Mouse (Mus musculus) liver, embryonic 15.5 days (tissue): ENCODE measurements around the gene Tmem165. TPM values are rescaled to one million over a fixed set of nuclear protein-coding genes. Genes with fewer than 3 reads are reported as not detected.

Source experiments
- ATAC-seq: fragments of 200-750 bp; cut with Nextera tagmentation; 2 replicates; pipeline ENCODE4 v1.8.0; 2017; ENCODE audit warnings: moderate number of reproducible peaks, mild to moderate bottlenecking, moderate library complexity; ENCODE audit not compliant: insufficient read depth
- H3K27ac ChIP-seq: fragments of 300-500 bp; sonication (generic); replicated peaks from 2 replicates; pipeline ENCODE4 v1.5.1; 2015; ENCODE audit warnings: mild to moderate bottlenecking, inconsistent platforms
- H3K27me3 ChIP-seq: fragments of 300-500 bp; sonication (generic); 2 replicates; pipeline ENCODE4 v1.6.1; 2015; ENCODE audit warnings: mild to moderate bottlenecking, inconsistent platforms
- H3K36me3 ChIP-seq: fragments of 300-500 bp; sonication (generic); replicated peaks from 2 replicates; pipeline ENCODE4 v1.6.1; 2015; ENCODE audit warnings: moderate library complexity, mild to moderate bottlenecking, inconsistent platforms
- H3K4me1 ChIP-seq: fragments of 300-500 bp; sonication (generic); replicated peaks from 2 replicates; pipeline ENCODE4 v1.6.1; 2015; ENCODE audit warnings: inconsistent platforms
- H3K4me2 ChIP-seq: fragments of 300-500 bp; sonication (generic); 2 replicates; pipeline ENCODE4 v1.6.1; 2015; ENCODE audit warnings: moderate library complexity, mild to moderate bottlenecking, inconsistent platforms
- H3K4me3 ChIP-seq: fragments of 300-500 bp; sonication (generic); replicated peaks from 2 replicates; pipeline ENCODE4 v1.5.1; 2015; ENCODE audit warnings: mild to moderate bottlenecking, inconsistent platforms
- H3K9ac ChIP-seq: fragments of 300-500 bp; sonication (generic); 2 replicates; pipeline ENCODE4 v1.6.1; 2015; ENCODE audit warnings: moderate library complexity, mild to moderate bottlenecking, inconsistent platforms
- H3K9me3 ChIP-seq: fragments of 300-500 bp; sonication (generic); replicated peaks from 2 replicates; pipeline ENCODE4 v1.6.1; 2016; ENCODE audit warnings: inconsistent platforms
- WGBS: fragments of 180-500 bp; shearing (Covaris S2); methylation state at CpG from one replicate; pipeline ENCODE4 v1.1.7; 2015; ENCODE audit warnings: mixed read lengths; ENCODE audit not compliant: insufficient replicate concordance; 5-methylcytosine and 5-hydroxymethylcytosine counted together
- polyA plus RNA-seq: library from polyadenylated mRNA; unstranded; fragments of >200 nt; fragmentation: Nextera tagmentation; extraction: Ambion mirVana; gene quantifications from 2 replicates; pipeline ENCODE4 v1.2.1, GENCODE M21; 2015

The Tmem165 gene
- polyA plus RNA-seq, 1 experiment from 2014 or later: 26.2 TPM

GRCm38 (mm10) chr5:76245419-76245818, 61.7 kb downstream of the Tmem165 start:
- Histone ChIP-seq H3K9ac (no peak overlapping the region), H3K4me3 (no peak overlapping the region), H3K27me3 (no peaks in the 10 kb centered on the region), H3K4me1 (no peaks in the 10 kb centered on the region), H3K36me3 (0 out of 2 replicates have a peak, but pooled peaks cover 6% of the 10 kb centered on the region), H3K4me2 (no peak overlapping the region), H3K9me3 (no peaks in the 10 kb centered on the region), H3K27ac (no peak overlapping the region)
- WGBS: 65% methylated on average over 3 of the region's 3 CpGs
- no peak for ATAC-seq

GRCm38 (mm10) chr5:76246539-76246938, 62.9 kb downstream of the Tmem165 start:
- H3K27me3 ChIP-seq: no peaks in the 10 kb centered on the region
- H3K4me1 ChIP-seq: no peaks in the 10 kb centered on the region
- no peak overlapping the region for H3K4me3 ChIP-seq
- ATAC-seq: no peak
- no peak overlapping the region for H3K4me2 ChIP-seq
- H3K27ac ChIP-seq: no peak overlapping the region
- H3K9me3 ChIP-seq: no peaks in the 10 kb centered on the region
- no peak overlapping the region for H3K9ac ChIP-seq
- H3K36me3 ChIP-seq: 0 out of 2 replicates have a peak, but pooled peaks cover 6% of the 10 kb centered on the region

GRCm38 (mm10) chr5:76250948-76251347, 67.3 kb downstream of the Tmem165 start:
- no peak for ATAC-seq
- Histone ChIP-seq H3K27me3 (no peaks in the 10 kb centered on the region), H3K36me3 (0 out of 2 replicates have a peak, but pooled peaks cover 3% of the 10 kb centered on the region), H3K4me1 (no peaks in the 10 kb centered on the region), H3K9ac (no peak overlapping the region), H3K4me2 (no peak overlapping the region), H3K27ac (no peak overlapping the region), H3K4me3 (no peak overlapping the region), H3K9me3 (no peaks in the 10 kb centered on the region)
- WGBS: 71% methylated on average over 3 of the region's 3 CpGs

Other genes starting within 250 kb of the Tmem165 start
- 8.0 and 8.7 TPM in 2 replicates for gene Kdr, start 205.4 kb upstream of the Tmem165 start, polyA plus RNA-seq
- 13.6 and 14.7 TPM in 2 replicates for gene Srd5a3, start 43.6 kb upstream of the Tmem165 start, polyA plus RNA-seq
- gene Clock, start 120.9 kb downstream of the Tmem165 start, polyA plus RNA-seq: 1.8 and 2.1 TPM in 2 replicates
- gene Pdcl2, start 147.3 kb downstream of the Tmem165 start, polyA plus RNA-seq: not detected in 2 replicates
- gene Nmu, start 179.9 kb downstream of the Tmem165 start, polyA plus RNA-seq: not detected in 2 replicates